Mouse (Mus musculus) heart, postnatal 0 days (tissue): ENCODE measurements around the gene Tbk1. TPM values are rescaled to one million over a fixed set of nuclear protein-coding genes. Genes with fewer than 3 reads are reported as not detected.

ENCODE experiments used
- ATAC-seq: fragments of 200-750 bp; cut with Nextera tagmentation; 2 replicates; pipeline ENCODE4 v1.8.0; 2017; ENCODE audit warnings: low read depth, moderate number of reproducible peaks, moderate library complexity; ENCODE audit not compliant: insufficient read depth
- DNase-seq: peaks from one replicate; pipeline ENCODE4 v3.0.0-alpha.2; 2016; ENCODE audit warnings: low spot score
- H3K27ac ChIP-seq: fragments of 300-500 bp; sonication (generic); 2 replicates; pipeline ENCODE4 v1.5.1; 2014; ENCODE audit warnings: low read depth, mild to moderate bottlenecking
- H3K27me3 ChIP-seq: fragments of 300-500 bp; sonication (generic); 2 replicates; pipeline ENCODE4 v1.6.1; 2014; ENCODE audit warnings: low read length, mixed read lengths; ENCODE audit not compliant: control insufficient read depth, insufficient read depth
- H3K36me3 ChIP-seq: fragments of 300-500 bp; sonication (generic); replicated peaks from 2 replicates; pipeline ENCODE4 v1.6.1; 2014; ENCODE audit warnings: low read length, mixed read lengths; ENCODE audit not compliant: control insufficient read depth, insufficient read depth
- H3K4me1 ChIP-seq: fragments of 300-500 bp; sonication (generic); 2 replicates; pipeline ENCODE4 v1.6.1; 2014; ENCODE audit warnings: antibody characterized with exemption; ENCODE audit not compliant: control insufficient read depth, insufficient read depth
- H3K4me2 ChIP-seq: fragments of 300-500 bp; sonication (generic); 2 replicates; pipeline ENCODE4 v1.6.1; 2014; ENCODE audit warnings: low read depth, mild to moderate bottlenecking, low read length, moderate library complexity
- H3K4me3 ChIP-seq: fragments of 300-500 bp; sonication (generic); 2 replicates; pipeline ENCODE4 v1.5.1; 2014; ENCODE audit warnings: low read depth, low read length
- H3K9ac ChIP-seq: fragments of 300-500 bp; sonication (generic); replicated peaks from 2 replicates; pipeline ENCODE4 v1.6.1; 2014; ENCODE audit warnings: low read depth, low read length, mixed read lengths
- H3K9me3 ChIP-seq: fragments of 300-500 bp; sonication (generic); replicated peaks from 2 replicates; pipeline ENCODE4 v1.6.1; 2016; ENCODE audit warnings: low read length; ENCODE audit not compliant: control insufficient read depth
- CTCF ChIP-seq: IDR thresholded peaks from 2 replicates; pipeline ENCODE4 v1.5.1; 2016; ENCODE audit warnings: antibody characterized with exemption, control low read depth, low read depth
- EP300 ChIP-seq: IDR thresholded peaks from 2 replicates; pipeline ENCODE4 v1.6.1; 2016; ENCODE audit warnings: antibody characterized with exemption, low read depth
- WGBS: fragments of 180-500 bp; shearing (Covaris S2); extraction: QIAGEN DNeasy Blood & Tissue Kit; methylation state at CpG from one replicate; pipeline ENCODE4 v1.1.7; 2014; 5-methylcytosine and 5-hydroxymethylcytosine counted together
- microRNA-seq: library from miRNA; unstranded; fragments of <30 nt; microRNA quantifications from one replicate; pipeline ENCODE4, GENCODE M21; 2016
- polyA plus RNA-seq: library from polyadenylated mRNA; unstranded; fragments of >200 nt; fragmentation: Nextera tagmentation; extraction: Ambion mirVana; gene quantifications from 2 replicates; pipeline ENCODE4 v1.2.1, GENCODE M21; 2015
- total RNA-seq: library from RNA; depleted of rRNA; stranded (reverse); fragments of >200 nt; gene quantifications from 2 replicates; pipeline ENCODE4 v1.2.3, GENCODE M21; 2014; ENCODE audit warnings: low replicate concordance; rRNA removed

Gene Tbk1
- total and polyA plus RNA-seq, 2 experiments from 2014 or later = 12.5 to 15.5 TPM

- WGBS = 54% methylated on average over 5 of the region's 5 CpGs
- no peak overlapping the region for H3K9ac ChIP-seq
- TF ChIP-seq CTCF = no peak; the same call in 1 of the 2 replicates
- TF ChIP-seq EP300 = no peak
- no peaks in the 10 kb centered on the region for H3K9me3 ChIP-seq
- H3K4me1 ChIP-seq = no peaks in the 10 kb centered on the region
- DNase-seq (no peak), ATAC-seq (no peak)
- no peak overlapping the region for H3K4me3 ChIP-seq
- H3K4me2 ChIP-seq = no peak overlapping the region
- no peaks in the 10 kb centered on the region for H3K36me3 ChIP-seq
- no peaks in the 10 kb centered on the region for H3K27me3 ChIP-seq
- H3K27ac ChIP-seq = no peak overlapping the region
These were observed 86.6 kb downstream of the Tbk1 start for GRCm38 (mm10) chr10:121500034-121500433.

GRCm38 (mm10) chr10:121499063-121499462 is 87.5 kb downstream of the Tbk1 start:
- 44% methylated on average over 2 of the region's 2 CpGs for WGBS
- no peaks in the 10 kb centered on the region for H3K27me3 ChIP-seq
- TF ChIP-seq EP300 = no peak
- TF ChIP-seq CTCF = no peak
- no peak overlapping the region for H3K27ac ChIP-seq
- DNase-seq = no peak
- no peaks in the 10 kb centered on the region for H3K4me1 ChIP-seq
- no peaks in the 10 kb centered on the region for H3K36me3 ChIP-seq
- no peak overlapping the region for H3K4me3 ChIP-seq
- no peaks in the 10 kb centered on the region for H3K9me3 ChIP-seq
- no peak overlapping the region for H3K4me2 ChIP-seq
- no peak overlapping the region for H3K9ac ChIP-seq
- ATAC-seq = no peak

- no peak for DNase-seq
- Histone ChIP-seq H3K4me2 (no peak overlapping the region), H3K9me3 (no peaks in the 10 kb centered on the region), H3K4me1 (no peaks in the 10 kb centered on the region), H3K27ac (peak overlapping the region; percentile 65), H3K4me3 (no peak overlapping the region), H3K9ac (no peak overlapping the region), H3K27me3 (no peaks in the 10 kb centered on the region), H3K36me3 (no peaks in the 10 kb centered on the region)
- peak; percentile 40; the same call in 1 of the 2 replicates for ATAC-seq
- TF ChIP-seq EP300 = no peak
- no peak for TF ChIP-seq CTCF
- 66% methylated on average over 8 of the region's 8 CpGs for WGBS
These were observed 88.1 kb downstream of the Tbk1 start for GRCm38 (mm10) chr10:121498481-121498904.

- no peak for TF ChIP-seq EP300
- no peak for TF ChIP-seq CTCF
- H3K9me3 ChIP-seq = no peaks in the 10 kb centered on the region
- no peak overlapping the region for H3K9ac ChIP-seq
- no peaks in the 10 kb centered on the region for H3K4me1 ChIP-seq
- WGBS = 59% methylated on average over 7 of the region's 7 CpGs
- DNase-seq (no peak), ATAC-seq (no peak)
- H3K4me3 ChIP-seq = no peak overlapping the region
- peak overlapping the region; percentile 65 for H3K27ac ChIP-seq
- no peaks in the 10 kb centered on the region for H3K27me3 ChIP-seq
- no peak overlapping the region for H3K4me2 ChIP-seq
- no peaks in the 10 kb centered on the region for H3K36me3 ChIP-seq
These were observed 88.6 kb downstream of the Tbk1 start for GRCm38 (mm10) chr10:121497968-121498367.

GRCm38 (mm10) chr10:121496616-121497015 is 90.0 kb downstream of the Tbk1 start:
- no peak for ATAC-seq
- Histone ChIP-seq H3K4me3 (no peak overlapping the region), H3K36me3 (no peaks in the 10 kb centered on the region), H3K9me3 (no peaks in the 10 kb centered on the region), H3K4me1 (no peaks in the 10 kb centered on the region), H3K27ac (peak overlapping the region; percentile 20; the same call in 1 of the 2 replicates), H3K27me3 (no peaks in the 10 kb centered on the region), H3K9ac (no peak overlapping the region), H3K4me2 (no peak overlapping the region)
- 58% methylated on average over 7 of the region's 7 CpGs for WGBS
- DNase-seq = no peak
- no peak for TF ChIP-seq EP300
- no peak for TF ChIP-seq CTCF

Small RNA genes lying within 50 kb of the gene (microRNA-seq; reads per million reads assigned to microRNA genes)
- gene Gm24330 = not detected

Other genes with a start within 250 kb of the Tbk1 start
- 0.58 and 14.7 TPM in 2 replicates for gene Tbc1d30, start 235.5 kb downstream of the Tbk1 start, total RNA-seq
- 1.1 and 1.2 TPM in 2 replicates for gene Tbc1d30, start 235.5 kb downstream of the Tbk1 start, polyA plus RNA-seq
- gene Gns, start 221.7 kb downstream of the Tbk1 start, total RNA-seq = 50.4 and 57.5 TPM in 2 replicates
- 25.2 and 26.1 TPM in 2 replicates for gene Gns, start 221.7 kb downstream of the Tbk1 start, polyA plus RNA-seq
- 27.9 and 32.3 TPM in 2 replicates for gene Rassf3, start 110.4 kb downstream of the Tbk1 start, total RNA-seq
- 22.0 and 23.4 TPM in 2 replicates for gene Rassf3, start 110.4 kb downstream of the Tbk1 start, polyA plus RNA-seq
- 41.1 and 57.5 TPM in 2 replicates for gene Xpot, start 39.5 kb upstream of the Tbk1 start, total RNA-seq
- 14.8 and 17.4 TPM in 2 replicates for gene Xpot, start 39.5 kb upstream of the Tbk1 start, polyA plus RNA-seq
- gene D930020B18Rik, start 54.8 kb upstream of the Tbk1 start, total RNA-seq = not detected in 2 replicates
- 0.07 TPM in 1 of 2 replicates, not detected in the other for gene D930020B18Rik, start 54.8 kb upstream of the Tbk1 start, polyA plus RNA-seq
- 1.5 and 1.7 TPM in 2 replicates for gene BC048403, start 153.2 kb upstream of the Tbk1 start, total RNA-seq
- gene BC048403, start 153.2 kb upstream of the Tbk1 start, polyA plus RNA-seq = 1.1 and 1.2 TPM in 2 replicates